Mouse (Mus musculus) left cerebral cortex, postnatal 25 days (tissue): ENCODE data around the gene B230307C23Rik. TPM values are rescaled to one million over a fixed set of nuclear protein-coding genes. Genes with fewer than 3 reads are reported as not detected.
"Not testable (repeated sequence)": the region's sequence is repeated elsewhere in the genome, so short reads cannot be mapped to it uniquely, and the experiment has no call there.

Experiments
- DNase-seq, 2 experiments: peaks; one replicate each; pipeline ENCODE4 v3.0.0; 2022; ENCODE audit warnings: low spot score in 2 of 2, mixed read lengths in 1 of 2
- intact Hi-C: fragments of 180-260 bp; cut with DNase I; formaldehyde crosslinking; loops from one replicate; pipeline ENCODE4 v1.15.1; 2025
- total RNA-seq, 2 experiments: library from RNA; stranded (reverse); gene quantifications; 2 replicates each; pipeline ENCODE4 v1.2.3; 2021

B230307C23Rik gene
- total RNA-seq = 10 to 100 TPM; 27.7 to 33.4 TPM

DNA sequence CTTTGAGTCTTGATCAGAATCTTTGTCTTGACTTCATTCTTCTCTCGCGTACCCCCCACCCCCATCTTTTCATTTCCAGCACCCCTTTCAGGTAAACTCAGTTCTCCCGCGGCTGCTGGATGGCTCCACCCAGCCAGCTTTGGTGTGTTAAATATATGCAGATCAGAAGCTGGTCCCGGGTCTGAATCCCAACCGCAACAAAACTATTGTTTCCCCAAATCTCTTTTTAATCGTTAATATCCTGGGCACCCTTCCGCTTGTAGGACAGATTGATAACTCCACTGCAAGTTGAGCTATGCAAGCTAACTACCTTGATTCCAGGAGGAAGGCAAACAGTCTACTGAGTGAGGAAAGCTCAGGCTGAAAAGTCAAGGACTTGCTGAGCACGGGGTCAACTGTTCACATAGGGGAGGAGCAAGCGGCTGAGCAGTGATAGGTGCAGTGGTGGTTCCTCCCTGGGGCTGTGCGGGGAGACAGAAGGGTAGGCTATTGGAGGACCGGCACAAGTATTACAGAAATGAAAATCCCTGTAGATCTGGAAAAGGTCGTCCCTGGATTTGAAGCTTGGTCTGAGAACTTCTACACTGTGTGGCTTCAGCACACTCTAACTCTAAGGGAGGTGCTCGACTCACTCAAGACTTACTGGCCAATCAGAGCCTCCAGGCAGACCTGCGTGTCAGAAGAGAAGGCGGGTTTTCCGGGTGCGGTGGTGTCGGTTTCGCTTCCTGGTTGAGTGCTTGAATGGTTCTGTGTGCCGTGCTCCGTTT, at the start of gene B230307C23Rik:
B230307C23Rik (plus strand) TSS at position 700 of the 767 bp plus-strand sequence.
- peak; percentile 86 to 94 for DNase-seq
- intact Hi-C loops = loop anchor here (2.0 to 5.0 kb wide), 2 partner anchors 34 to 144 kb away; partner anchors contain the start of genes C2cd2, Prdm15 and Zbtb21

DNA sequence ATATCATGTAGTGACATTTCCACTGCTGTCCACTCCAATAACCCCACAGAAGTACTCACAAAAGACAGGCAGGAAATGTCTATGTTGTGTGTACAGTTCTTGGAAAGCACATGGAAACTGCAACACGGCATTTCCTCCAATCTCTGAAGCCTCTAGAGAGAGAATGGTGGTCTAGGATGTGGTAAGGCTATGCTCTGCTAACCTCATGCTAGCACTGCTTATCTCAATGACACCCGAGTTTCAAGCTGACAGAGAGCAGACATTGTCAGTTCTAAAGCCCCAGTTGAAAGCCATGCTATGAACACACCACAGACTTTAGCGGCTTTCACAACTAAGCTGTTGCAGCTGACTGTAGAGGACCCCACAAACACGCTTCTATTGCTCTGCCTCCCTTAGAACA, 48.3 kb upstream of the B230307C23Rik start:
- intact Hi-C loops = no loop called here

DNA sequence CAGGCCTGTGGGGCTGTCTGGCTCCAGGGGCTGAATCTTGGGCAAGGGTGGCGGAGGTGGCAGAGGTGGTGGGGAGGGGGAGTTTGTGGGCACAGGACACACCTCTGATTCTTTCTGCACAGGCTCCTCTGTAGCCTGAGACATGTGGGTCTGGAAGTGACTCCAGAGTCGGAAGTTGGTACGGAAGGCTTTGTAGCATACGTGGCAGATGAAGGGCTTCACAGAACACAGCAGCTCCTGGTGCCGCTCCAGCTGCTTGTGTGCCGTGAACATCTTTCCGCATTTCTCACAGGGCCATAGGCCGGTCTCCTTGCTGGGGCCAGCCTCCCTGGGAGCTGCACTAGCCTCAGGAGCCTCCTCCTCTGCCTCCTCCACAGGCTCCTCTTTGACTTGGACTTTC, 47.1 kb upstream of the B230307C23Rik start:
- intact Hi-C loops = no loop called here

More for the DNA sequence above, 48.3 kb upstream of the B230307C23Rik start:
- DNase-seq = no peak

DNA sequence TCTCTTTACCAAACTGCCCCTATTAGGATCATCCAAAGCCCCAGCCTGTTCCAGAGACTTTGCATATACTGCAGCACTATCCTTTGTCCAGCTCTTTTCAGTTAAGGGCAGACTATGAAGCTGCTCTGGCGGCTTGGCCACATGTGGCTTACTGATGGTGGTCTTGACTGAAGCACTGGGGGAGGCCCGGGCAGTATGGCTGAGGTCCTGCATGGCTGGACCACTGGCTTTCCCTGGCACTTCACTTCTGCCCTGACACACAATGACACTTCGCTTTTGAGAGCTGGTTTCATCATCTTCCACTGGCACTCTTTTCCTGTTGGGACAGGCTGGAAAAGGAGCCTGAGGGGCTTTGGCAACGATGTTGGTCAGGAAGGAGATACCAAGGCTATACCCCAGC, 44.7 kb upstream of the B230307C23Rik start:
- no peak for DNase-seq
- intact Hi-C loops = no loop called here

More for the DNA sequence above, 47.1 kb upstream of the B230307C23Rik start:
- DNase-seq = no peak

DNA sequence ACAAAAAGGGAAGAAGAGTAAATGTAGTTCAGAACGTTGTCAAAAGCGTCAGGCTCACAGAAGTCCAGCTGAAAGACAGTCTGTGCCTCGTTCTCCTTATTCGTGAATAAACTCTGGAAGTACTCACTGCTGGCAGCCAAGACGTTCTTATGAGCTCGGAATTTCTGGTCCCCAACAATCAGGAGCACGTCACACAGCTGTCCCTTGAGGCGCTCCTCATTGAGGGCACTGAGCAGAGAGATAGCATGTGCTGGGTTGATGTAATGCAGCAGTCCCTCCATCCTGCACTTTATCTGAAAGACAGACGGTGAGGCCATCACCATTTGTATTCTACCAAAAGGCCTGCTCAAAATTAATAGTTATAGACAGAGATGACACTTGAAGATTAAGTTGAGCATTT, 44.3 kb upstream of the B230307C23Rik start:
- no peak for DNase-seq
- intact Hi-C loops = no loop called here

DNA sequence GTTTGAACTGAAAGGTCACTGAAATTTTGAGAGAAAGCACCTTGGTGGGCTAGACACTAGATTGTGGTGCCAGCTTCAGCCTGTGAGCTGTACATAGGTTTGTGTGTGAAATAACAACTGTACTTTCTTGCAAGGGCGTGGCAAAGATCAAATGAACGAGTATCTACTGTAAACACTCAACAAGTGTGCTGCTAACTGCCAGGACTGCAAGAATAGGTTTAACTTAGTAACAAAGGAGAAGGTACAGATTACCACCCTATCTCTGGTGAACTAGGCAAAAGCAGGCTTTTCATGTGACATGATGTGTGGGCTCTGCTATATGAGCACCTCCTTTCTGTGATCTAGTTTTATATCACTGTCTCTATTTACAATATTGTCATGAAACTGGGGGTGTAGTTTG, 43.8 kb upstream of the B230307C23Rik start:
- intact Hi-C loops = no loop called here
- DNase-seq = no peak

DNA sequence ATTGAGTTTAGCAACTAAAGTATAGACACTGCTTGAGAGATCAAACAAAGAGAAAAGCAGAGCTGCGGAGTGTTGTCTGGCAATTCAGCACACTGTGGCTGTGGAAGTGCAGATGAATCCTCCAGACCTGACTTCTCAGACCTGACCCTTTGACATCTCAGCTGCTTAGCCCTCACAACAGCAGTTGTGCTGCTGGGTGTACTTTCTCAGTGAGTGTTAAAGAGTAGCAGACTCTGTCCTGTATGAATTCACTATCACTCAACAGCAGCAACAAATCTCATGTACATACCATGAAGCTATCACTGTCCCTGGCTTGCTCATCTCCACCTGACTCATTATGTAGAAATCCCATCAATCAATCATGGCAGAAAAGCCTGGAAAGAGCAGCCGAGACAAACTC, 41.1 kb upstream of the B230307C23Rik start:
- DNase-seq = no peak
- intact Hi-C loops = no loop called here

DNA sequence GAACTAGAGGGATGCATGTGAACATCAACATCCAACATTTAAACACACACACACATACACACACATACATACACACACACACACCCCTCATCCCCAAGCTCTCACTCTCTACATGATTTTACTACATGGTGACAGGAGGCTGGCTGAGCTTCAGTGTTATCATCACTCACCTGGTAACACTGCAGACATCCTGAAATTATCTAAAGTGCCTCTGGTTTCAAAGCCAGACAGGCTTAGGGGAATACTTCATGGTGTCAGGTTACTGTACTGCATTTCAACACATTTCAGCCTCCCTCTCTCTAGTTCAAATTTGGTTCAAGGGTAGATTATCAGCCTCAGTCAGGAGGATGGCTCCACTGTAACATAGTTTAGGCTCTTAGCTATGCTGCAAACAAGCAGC, 39.5 kb upstream of the B230307C23Rik start:
- intact Hi-C loops = no loop called here
- no peak for DNase-seq

DNA sequence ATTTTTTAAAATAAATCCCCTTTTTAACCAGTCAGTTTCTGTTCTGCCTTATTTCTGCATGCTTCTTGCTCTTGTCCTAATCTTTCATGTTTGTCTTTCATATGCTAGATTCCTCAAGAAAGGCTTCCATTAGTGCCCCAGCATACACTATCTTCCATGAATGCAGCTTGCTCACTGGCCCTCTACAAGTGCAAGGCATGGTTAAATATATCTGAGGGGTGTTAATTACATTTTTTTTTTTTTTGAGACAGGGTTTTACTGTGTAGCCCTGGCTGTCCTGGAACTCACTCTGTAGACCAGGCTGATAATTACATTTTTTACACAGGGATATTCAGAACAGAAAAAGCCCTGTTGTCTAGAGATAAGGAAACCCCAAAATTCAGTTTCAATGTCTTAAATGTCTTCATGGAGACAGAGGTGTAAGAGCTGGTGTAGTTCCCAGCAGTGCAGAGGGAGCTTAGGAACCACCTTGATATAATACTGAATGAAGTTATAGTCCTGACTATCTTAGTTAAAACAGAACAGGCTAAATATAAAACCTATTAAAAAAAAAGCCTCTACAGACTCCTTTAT, 38.6 kb upstream of the B230307C23Rik start:
- no peak for DNase-seq
- intact Hi-C loops = no loop called here

DNA sequence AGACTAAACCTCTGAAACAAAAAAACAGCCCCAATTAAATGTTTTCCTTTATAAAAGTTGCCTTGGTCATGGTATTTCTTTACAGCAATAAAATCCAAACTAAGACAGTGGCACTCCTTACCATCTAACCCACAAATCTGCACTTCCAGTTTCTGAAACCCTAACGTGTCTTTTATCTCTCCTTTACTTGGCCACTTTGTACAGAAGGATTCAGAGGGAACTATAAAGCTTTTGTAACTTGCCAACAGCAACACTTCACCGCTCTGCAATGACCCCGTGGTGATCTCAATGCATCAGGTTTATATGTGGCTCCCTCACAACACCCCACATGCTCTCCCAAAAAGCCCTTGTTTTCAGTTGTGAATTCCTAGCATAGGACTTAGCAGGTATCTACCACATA, 36.8 kb upstream of the B230307C23Rik start:
- intact Hi-C loops = no loop called here

DNA sequence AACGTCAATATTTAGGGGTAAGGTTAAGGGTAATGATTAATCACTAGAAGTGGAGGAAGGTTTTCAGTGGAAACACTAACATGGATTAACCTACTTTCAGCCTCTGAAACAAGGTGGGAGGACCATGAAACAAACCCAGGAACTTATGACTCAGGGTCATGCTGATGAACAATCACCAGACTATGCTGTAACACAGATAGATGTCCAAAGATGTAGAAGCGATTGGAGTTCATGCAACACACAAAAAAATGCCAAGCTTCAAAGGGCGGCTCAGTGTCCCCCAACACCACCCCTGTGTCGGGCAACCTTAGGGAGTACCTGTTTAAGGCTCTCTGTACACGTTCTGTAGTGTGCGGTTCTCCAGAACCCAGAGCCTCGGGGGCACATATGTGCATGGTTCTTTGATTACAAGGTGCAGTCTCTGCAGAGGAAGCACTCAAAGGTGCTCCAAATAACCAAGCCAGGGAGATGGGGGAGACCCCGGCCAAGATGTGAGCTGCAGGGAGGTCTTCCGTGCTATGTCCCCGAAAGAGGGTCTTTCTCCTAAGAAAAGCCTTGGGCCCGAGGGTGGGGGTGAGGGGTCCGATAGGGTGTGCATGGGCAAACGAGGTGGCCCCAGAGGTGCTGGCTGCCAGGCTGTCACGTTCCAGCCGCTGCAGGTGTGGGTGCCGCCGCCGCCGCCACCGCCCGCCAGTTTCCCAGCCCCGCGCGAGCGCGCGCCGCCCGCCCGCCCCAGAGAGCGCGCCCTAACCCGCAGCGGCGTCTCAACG, 35.5 kb upstream of the B230307C23Rik start:
- intact Hi-C loops = loop anchor here (1.0 to 2.0 kb wide), 4 partner anchors 35 to 119 kb away; partner anchors contain the start of genes B230307C23Rik and Prdm15
- peak in 1 of 2 experiments; percentile 13 for DNase-seq

More for the DNA sequence above, 36.8 kb upstream of the B230307C23Rik start:
- DNase-seq = no peak

DNA sequence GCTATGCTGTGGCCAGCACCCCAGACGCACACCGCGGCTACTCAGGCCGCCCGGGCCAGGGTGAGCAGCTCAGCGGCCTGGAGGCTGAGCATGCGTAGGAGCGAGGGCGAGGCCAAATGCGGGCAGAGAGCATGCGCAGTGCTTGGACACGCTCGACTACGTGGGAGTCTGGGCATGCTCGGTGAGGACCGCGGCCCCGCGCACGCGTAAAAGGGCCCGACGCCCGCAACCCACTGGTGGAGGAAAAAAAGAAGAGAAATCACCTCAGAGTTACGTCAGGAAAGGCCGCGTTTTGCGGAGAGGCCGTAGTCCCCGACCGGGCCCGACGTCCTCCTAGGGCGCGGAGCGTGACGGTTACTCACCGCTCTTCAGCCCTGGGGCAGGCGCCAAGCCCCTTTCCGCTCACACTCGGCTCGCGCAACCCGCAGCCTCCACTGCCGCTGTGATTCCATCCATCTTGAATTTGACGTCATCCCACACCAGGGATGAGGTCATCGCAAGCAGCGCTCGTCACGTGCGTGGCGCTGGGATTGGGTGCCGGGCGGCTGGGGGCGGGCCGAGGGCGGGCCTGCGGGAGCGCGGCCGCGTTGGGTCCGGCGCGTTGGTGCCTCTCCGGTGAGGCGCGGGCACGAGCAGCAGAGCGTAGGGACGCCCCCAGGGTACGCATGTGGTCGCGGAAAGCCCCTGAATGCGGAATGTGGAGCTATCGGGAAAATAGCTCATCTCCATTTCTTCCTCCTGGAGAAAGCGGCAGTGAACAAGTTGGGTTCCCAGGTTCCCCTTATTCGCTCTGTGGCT, 34.8 kb upstream of the B230307C23Rik start, which contains the start of the genes C2cd2 and Zbtb21:
C2cd2 (minus strand) TSS at position 448 of the 798 bp plus-strand sequence.
Zbtb21 (minus strand) TSS at position 472 of the 798 bp plus-strand sequence.
- DNase-seq = peak; percentile 95 to 98
- intact Hi-C loops = loop anchor here (1.0 to 2.0 kb wide), 4 partner anchors 34 to 118 kb away; partner anchors contain the start of genes B230307C23Rik and Prdm15

DNA sequence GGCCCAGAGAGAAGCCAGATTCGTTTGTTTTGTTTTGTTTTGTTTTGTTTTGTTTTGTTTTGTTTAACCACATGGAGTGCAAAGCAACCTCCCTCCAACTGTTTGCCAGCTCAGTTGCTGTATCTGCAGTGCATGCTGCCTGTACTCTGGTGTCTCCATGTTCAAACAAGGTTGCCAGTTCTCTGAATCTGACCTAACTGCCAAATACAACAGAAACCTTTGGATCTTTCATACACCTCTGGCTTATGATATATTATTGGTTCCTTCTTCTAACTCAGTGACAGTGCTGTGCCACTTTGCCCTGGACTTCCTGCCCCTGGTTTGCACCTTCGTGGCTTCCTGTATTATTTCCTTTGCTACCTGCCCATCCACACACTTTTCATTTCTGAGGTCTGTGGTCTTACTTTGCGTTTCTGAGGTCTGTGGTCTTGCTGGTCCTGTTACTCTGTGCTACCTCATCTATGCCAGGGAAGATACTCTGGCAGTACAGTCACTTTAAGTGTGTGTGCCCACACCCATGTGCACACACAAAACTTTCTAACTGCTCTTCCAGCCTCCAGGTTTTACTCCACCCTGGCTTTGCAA, 33.1 kb upstream of the B230307C23Rik start:
- DNase-seq = no peak
- intact Hi-C loops = loop anchor here (2.0 kb wide), 2 partner anchors 33 to 117 kb away; partner anchors contain the start of gene B230307C23Rik

DNA sequence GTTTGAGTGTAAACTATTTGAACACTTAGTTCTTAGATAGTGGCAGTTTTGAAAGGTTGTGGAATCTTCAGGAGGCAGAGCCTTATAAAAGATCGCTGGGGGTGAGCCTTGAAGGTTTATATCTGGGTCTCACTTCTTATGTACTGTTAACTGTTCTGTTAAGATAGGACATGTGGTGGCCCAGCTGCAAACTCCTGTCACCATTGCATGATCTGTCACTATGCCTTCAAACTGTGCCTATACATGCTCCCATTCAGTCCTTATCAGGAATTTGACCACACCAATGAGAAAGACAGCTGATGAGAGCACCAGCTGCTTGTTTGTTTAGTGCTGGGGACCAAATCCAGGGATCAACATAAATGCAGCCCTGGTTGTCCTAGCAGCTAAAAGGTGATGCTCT, 19.8 kb upstream of the B230307C23Rik start:
- DNase-seq = no peak
- intact Hi-C loops = no loop called here

DNA sequence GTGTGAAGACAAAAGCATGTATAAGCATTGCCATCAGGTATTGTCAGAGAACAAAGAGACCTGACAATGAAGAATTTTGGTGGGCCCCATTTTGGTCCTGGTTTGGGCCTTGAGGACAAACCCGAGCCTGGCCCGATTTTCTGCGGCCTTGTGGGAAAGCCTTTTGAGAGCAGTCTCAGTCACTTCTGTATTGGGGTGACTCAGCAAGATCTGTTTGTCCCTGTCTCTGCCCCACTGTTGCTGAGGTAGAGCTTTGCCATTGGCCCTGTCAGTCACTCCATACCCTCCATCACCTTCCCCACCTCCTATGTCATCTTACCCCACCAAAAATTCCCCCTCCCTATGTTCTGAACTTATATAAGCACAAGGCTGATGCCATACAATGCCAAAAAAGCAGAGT, 19.4 kb upstream of the B230307C23Rik start:
- intact Hi-C loops = no loop called here
- no peak for DNase-seq

DNA sequence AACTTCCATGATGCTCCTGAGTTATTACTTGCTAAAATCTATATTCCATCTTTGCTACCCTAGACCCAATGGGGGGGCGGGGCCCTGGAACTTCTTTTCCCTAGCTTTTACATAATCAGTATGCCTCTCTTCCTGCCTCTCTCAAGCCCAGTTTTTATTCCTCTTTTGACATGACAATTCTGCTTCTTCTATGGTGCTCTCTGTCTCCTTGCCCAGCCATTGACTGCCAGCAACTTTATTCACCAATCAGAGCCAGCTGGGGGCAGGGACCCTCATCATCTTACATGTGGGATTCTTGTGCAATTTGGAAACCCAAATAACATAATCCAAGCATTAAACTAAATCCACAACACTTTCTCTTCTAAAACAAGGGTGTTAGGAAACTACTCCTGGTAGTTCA, 15.8 kb upstream of the B230307C23Rik start:
- no peak for DNase-seq
- intact Hi-C loops = no loop called here

DNA sequence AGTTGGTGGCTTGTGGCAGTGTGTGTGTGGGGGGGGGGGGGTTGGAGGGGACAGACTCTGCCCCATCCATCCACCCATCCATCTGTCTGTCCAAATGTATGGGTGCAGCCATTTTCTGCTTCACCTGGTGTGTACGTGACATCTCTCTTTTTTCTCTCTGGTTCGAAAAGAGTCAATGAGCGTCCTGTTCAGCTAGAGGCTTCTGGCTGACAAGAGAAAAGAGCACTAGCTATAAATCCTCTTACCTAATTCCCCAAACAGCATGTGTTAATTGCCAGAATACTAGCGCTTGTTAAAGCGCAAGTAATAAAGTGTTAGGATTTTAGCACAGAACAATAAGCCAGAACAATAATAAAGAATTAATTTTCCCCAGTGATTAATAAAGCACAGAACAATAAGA, 12.5 kb upstream of the B230307C23Rik start:
- DNase-seq = no peak
- intact Hi-C loops = no loop called here

DNA sequence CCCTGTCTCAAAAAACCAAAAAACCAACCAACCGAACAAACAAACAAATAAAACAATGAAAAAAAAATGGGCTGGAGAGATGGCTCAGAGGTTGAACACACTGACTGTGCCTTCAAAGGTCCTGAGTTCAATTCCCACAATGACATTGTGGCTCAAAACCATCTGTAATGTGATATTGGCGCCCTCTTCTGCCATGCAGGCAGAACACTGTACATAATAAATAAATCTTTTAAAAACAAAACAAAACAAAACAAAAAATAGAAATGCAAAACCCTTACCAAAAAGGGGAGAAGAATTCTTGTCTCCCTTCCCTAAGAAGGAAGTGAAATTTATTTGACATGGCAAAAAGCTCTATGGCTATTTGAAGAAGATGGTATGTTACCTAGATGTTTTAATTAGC, 5.6 kb upstream of the B230307C23Rik start:
- intact Hi-C loops = no loop called here
- DNase-seq = no peak

DNA sequence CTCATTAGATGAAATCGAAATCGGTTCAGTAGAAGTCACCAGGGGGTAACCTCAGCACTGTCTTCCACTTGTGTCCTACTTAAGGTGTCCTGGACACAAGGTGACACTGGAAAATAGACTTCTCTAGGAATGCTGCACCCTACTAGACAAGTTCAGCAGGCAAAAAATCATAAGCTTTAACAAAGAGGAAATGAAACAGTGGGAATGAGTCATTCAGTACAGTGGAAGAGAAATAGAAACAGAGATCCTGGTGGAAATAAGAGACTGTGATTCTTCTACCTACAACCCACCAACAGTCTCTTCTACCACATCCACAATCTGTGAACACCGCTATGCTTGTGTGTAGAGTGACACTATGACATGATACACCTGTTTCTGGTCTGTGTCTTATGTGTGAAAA, 4.6 kb upstream of the B230307C23Rik start:
- intact Hi-C loops, DNase-seq: not testable (repeated sequence)
